Mouse (Mus musculus) urinary bladder, postnatal 14 days (tissue): ENCODE data around the gene Tln1.

Experiments
- DNase-seq: peaks from one replicate; pipeline ENCODE4 v3.0.0; 2021; ENCODE audit warnings: low spot score

The Tln1 gene

DNA sequence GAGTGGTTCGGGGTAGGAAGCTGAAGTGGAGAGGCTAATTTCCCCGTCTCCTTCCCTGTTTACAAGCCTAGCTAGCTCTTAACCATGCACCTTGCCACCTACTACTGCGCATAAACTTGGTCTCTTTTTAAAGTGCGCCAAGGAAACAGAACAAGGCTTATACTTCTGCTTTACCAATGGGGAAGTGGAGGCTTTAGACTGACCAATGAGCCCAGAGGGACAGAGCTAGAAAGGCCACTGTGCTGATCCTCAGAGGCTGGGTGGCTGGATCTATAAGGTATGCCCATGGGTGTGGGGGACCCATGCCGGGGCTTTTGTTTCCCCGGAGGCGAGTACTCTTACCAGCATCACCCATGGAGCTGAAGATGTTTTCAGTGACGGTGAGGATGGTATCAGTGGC is 15.3 kb downstream of the Tln1 start:
- no peak for DNase-seq

GRCm38 (mm10) chr4:43546375-43547047 is 16.0 kb downstream of the Tln1 start:
- DNase-seq: no peak

DNA sequence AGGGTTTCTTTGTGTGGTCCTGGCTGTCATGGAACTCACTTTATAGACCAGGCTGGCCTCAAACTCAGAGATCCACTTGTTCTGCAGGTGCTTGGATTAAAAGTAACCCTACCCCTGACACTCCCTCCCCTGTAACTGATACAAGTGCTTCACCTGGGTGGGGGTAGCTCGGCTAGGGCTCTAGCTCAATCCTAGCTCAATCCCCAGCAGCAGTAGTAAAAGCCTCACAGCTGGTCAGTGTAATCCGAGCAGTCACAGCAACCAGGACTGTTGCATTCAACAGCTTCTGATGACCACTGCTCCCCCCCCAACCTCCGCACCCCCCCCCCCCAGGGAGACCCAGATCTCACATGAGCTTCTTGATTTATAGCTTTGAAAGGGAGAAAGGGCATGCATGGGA is 20.4 kb downstream of the Tln1 start:
- no peak for DNase-seq

- no peak for DNase-seq
Observed at GRCm38 (mm10) chr4:43536031-43536430, 26.5 kb downstream of the Tln1 start.

DNA sequence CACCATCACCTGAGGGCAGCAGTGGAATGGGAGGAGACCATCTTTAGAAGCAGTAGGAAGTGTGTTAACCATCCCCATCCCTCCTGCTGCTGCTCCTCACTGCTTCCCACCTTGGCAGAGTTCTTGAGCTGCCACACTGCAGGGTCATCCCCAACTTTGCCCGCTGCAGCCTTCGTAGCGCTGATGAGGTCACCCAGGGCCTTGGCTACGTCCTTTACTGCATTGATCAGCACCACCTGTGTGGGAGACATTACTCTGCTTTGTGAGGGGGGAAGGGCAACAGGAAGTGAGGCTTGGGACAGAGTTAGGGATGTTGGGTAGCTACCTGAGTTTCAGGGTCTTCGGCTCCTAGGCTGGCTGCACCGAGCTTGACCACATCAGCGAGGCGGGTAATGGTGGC is 26.9 kb downstream of the Tln1 start:
- no peak for DNase-seq

DNA sequence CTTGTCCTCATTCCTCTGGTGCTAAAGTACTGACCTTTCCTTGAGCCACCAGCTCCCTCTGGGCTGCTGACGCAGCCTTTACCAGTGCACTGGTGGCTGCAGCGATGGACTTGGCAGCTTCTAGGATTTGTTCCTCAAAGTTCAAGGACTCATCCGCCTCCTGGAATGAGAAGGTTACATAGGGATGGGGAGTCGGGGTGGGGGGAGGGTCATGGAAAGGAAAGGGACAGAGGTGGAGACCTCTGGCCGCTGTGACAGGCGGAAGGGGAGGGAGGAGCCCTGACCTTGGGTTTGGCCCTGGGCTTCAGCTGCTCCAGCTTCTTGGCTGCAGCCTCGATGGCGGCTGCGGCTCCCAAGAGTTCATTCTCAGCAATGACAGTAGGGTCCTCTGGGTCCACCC is 29.2 kb downstream of the Tln1 start:
- DNase-seq: no peak

DNA sequence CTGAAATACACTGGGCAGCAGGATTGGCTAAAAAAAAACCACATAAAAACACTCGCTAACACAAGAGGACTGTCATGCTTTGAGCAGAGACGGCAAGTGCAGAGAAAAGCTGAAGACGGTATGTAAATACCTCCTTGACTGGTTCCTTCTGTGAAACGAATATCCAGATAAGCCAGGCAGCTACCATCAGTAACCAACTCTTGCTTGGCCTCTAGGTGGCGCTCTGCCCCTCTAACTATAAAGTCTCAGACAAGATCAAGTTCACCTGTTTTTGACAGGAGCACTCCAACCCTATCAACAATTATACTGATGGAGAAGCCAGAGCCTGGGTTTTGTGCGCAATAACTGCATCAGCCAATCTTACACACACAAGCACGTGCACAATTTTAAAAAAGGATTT is 31.9 kb downstream of the Tln1 start:
- DNase-seq: peak; percentile 81

GRCm38 (mm10) chr4:43530081-43530501 is 32.4 kb downstream of the Tln1 start:
- DNase-seq: no peak

DNA sequence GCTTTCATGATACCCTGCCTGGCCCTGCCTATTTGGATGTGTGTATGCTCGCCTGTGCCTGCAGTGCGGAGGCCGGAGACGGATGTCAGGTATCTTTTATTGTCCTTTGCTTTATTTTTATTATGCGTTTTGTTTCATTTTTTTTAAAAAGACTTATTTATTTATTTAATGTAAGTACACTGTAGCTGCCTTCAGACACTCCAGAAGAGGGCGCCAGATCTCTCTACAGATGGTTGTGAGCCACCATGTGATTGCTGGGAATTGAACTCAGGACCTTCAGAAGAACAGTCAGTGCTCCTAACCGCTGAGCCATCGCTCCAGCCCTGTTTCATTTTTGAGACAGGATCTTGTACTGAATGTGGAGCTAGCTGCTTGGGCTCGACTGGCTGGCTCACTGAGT is 34.0 kb downstream of the Tln1 start:
- no peak for DNase-seq

DNA sequence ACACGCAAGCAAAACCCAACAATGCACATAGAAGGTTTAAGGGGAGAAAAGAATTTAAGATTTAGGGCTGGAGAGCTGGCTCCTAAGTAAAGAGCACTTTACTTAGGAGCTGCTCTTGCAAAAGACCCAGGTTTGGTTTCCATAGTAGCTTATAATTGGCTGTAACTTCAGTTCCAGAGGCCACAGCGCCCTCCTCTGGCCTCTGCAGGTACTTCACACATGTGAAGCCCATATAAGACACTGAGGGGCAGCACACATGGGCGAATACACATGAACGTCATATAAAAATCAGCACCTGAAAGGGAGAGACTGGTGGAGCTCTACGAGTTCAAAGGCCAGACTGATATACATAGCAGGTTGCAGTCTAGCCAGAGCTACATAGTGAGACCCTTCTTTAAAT is 34.6 kb downstream of the Tln1 start:
- no peak for DNase-seq

GRCm38 (mm10) chr4:43519956-43520355 is 42.5 kb downstream of the Tln1 start:
- DNase-seq: peak; percentile 91

DNA sequence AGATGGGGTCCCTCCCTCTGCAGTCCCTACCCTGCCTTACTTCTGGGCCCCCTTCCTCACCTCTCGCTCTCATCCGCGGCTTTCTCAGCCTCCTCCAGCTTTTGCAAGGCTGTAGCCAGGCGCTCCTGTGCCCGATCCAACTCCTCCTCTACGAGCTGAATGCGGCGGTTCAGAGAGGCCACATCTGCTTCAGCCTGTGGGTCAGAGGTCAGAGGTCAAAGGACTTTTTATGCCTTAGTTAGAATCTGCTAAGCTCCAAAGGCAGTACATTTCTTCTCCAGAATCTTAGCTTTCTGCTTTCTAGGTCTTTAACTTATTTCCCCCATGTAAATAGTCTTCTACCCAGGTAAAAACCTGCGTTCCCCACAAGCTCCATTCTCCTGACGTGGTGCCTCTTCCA is 42.9 kb downstream of the Tln1 start:
- DNase-seq: no peak

GRCm38 (mm10) chr4:43515764-43516708 is 46.5 kb downstream of the Tln1 start:
- DNase-seq: no peak

GRCm38 (mm10) chr4:43513791-43514190 is 48.7 kb downstream of the Tln1 start:
- DNase-seq: no peak

GRCm38 (mm10) chr4:43513300-43513699 is 49.2 kb downstream of the Tln1 start:
- no peak for DNase-seq

- no peak for DNase-seq
Observed at GRCm38 (mm10) chr4:43512653-43513052, 49.8 kb downstream of the Tln1 start.

- no peak for DNase-seq
Observed at GRCm38 (mm10) chr4:43511675-43512454, 50.6 kb downstream of the Tln1 start.

DNA sequence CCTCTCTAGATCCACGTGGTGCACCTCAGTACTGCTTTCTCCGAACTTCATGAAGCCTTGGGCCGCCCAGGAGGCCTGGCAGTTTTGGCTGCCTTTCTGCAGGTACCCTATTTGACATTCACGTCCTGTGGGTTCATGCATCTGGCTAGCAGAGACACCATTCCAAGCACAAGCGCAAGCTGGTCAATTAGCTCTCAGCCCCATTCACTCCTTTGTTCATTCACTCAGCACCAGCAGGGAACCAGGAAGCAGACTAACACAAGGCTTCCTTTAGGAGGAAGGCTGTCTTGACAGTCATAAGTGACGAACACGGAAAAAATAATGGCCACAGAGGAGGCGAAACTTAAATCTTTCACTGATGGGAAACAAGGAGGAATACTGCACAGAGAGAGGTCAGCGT is 53.4 kb downstream of the Tln1 start:
- no peak for DNase-seq

DNA sequence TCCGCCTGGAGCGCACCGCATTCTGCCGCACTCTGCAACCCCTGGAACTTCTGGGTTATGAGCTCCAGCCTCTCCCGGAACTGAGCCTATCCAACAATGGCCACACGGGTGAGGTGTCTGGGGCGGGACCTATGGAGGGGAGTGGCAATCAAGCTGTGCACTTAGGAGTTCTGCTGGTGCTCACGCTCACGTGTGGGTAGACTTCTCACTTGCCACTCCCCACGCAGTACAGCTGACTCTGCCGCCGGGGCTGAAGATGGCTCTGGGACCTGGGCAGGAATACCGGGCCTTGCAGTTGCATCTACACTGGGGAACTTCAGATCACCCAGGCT is 53.9 kb downstream of the Tln1 start:
- peak; percentile 65 for DNase-seq

DNA sequence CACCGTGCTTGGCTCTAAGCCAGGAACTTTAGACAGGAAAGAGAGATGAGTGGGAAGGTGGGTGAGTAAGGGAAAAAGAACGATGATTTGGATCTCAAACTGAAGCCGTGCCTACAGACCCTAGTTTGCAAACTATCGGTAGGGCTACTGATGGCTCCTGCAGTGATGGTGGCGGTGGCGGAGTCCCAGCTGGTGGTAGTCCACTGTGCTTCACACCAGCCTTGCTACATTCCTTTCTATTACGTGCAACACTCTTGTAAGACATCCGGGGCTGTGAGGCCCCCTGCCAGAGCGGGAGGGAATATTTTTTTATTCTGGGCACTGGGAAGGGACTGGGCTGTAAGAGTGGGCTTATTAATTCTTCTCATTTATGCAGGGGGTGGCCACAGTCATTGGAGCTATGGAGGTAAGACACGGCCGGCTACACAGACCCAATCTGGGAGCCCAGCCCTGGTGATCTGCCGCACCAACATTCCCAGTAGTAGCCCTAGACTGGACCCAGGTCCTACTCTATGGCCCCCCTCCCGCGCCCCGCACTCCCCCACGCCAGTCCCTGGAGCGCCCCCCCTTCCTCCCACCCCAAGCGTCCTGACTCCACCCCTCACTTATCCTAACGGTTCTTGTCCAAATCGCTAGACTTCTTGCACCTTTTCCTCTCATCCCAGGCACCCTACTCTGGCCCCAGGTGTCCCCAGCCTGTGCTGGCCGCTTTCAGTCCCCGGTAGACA is 54.4 kb downstream of the Tln1 start:
- DNase-seq: no peak

GRCm38 (mm10) chr4:43506536-43507185 is 55.8 kb downstream of the Tln1 start, which contains the start of gene Car9:
Gene Car9, plus strand, starts transcription at chr4:43506966.
- DNase-seq: no peak
